Mouse (Mus musculus) embryonic facial prominence, embryonic 10.5 days (tissue): ENCODE data around the gene Cd63. TPM values are rescaled to one million over a fixed set of nuclear protein-coding genes. Genes with fewer than 3 reads are reported as not detected.

Experiments used
- polyA plus RNA-seq: library from polyadenylated mRNA; unstranded; fragments of >200 nt; fragmentation: Nextera tagmentation; extraction: Ambion mirVana; gene quantifications from 2 replicates; pipeline ENCODE4 v1.2.1, GENCODE M21; 2016

The Cd63 gene
- polyA plus RNA-seq, 1 experiment from 2014 or later = 319 TPM

Other genes starting within 250 kb of the Cd63 start
- gene Suox, start 226.9 kb upstream of the Cd63 start, polyA plus RNA-seq = 12.9 and 13.5 TPM in 2 replicates
- gene Rab5b, start 204.7 kb upstream of the Cd63 start, polyA plus RNA-seq = 64.4 and 70.4 TPM in 2 replicates
- 8.6 and 17.3 TPM in 2 replicates for gene Pmel, start 196.8 kb upstream of the Cd63 start, polyA plus RNA-seq
- gene Cdk2, start 196.0 kb upstream of the Cd63 start, polyA plus RNA-seq = 124 and 130 TPM in 2 replicates
- gene Dgka, start 156.1 kb upstream of the Cd63 start, polyA plus RNA-seq = 5.2 and 6.3 TPM in 2 replicates
- gene Pym1, start 153.1 kb upstream of the Cd63 start, polyA plus RNA-seq = 56.6 and 60.0 TPM in 2 replicates
- gene Mmp19, start 110.1 kb upstream of the Cd63 start, polyA plus RNA-seq = 0.26 and 0.30 TPM in 2 replicates
- gene Dnajc14, start 96.9 kb upstream of the Cd63 start, polyA plus RNA-seq = 51.9 and 53.7 TPM in 2 replicates
- 16.9 and 17.9 TPM in 2 replicates for gene Tmem198b, start 96.6 kb upstream of the Cd63 start, polyA plus RNA-seq
- 259 and 263 TPM in 2 replicates for gene Sarnp, start 83.7 kb upstream of the Cd63 start, polyA plus RNA-seq
- 63.7 and 66.4 TPM in 2 replicates for gene Ormdl2, start 79.3 kb upstream of the Cd63 start, polyA plus RNA-seq
- 11.8 and 12.0 TPM in 2 replicates for gene Gdf11, start 9.3 kb upstream of the Cd63 start, polyA plus RNA-seq
- gene Rdh5, start 21.9 kb downstream of the Cd63 start, polyA plus RNA-seq = 11.2 and 11.9 TPM in 2 replicates
- gene Bloc1s1, start 23.0 kb downstream of the Cd63 start, polyA plus RNA-seq = 185 and 186 TPM in 2 replicates
- gene Itga7, start 32.8 kb downstream of the Cd63 start, polyA plus RNA-seq = 1.8 and 2.7 TPM in 2 replicates
- not detected in 2 replicates for gene Mettl7b, start 60.0 kb downstream of the Cd63 start, polyA plus RNA-seq
- gene Olfr9, start 88.4 kb downstream of the Cd63 start, polyA plus RNA-seq = not detected in 2 replicates
- not detected in 2 replicates for gene Olfr763, start 109.8 kb downstream of the Cd63 start, polyA plus RNA-seq
- not detected in 2 replicates for gene Olfr764-ps1, start 138.9 kb downstream of the Cd63 start, polyA plus RNA-seq
- gene Olfr765, start 149.0 kb downstream of the Cd63 start, polyA plus RNA-seq = not detected in 2 replicates
- gene Olfr766-ps1, start 168.0 kb downstream of the Cd63 start, polyA plus RNA-seq = not detected in 2 replicates
- not detected in 2 replicates for gene Olfr767, start 181.9 kb downstream of the Cd63 start, polyA plus RNA-seq
- gene Olfr768, start 198.4 kb downstream of the Cd63 start, polyA plus RNA-seq = not detected in 2 replicates
- gene Olfr769, start 216.9 kb downstream of the Cd63 start, polyA plus RNA-seq = not detected in 2 replicates
- not detected in 2 replicates for gene Olfr770, start 238.0 kb downstream of the Cd63 start, polyA plus RNA-seq